Mouse (Mus musculus): ENCODE measurements around the gene Dnlz. TPM values are rescaled to one million over a fixed set of nuclear protein-coding genes. Genes with fewer than 3 reads are reported as not detected.
"Not testable (repeated sequence)": the region's sequence is repeated elsewhere in the genome, so short reads cannot be mapped to it uniquely, and the experiment has no call there.

The Dnlz gene
- polyA plus RNA-seq (2015; fragmentation: Nextera tagmentation; extraction: Ambion mirVana) = 28.3 and 32.6 TPM in 2 replicates

DNA sequence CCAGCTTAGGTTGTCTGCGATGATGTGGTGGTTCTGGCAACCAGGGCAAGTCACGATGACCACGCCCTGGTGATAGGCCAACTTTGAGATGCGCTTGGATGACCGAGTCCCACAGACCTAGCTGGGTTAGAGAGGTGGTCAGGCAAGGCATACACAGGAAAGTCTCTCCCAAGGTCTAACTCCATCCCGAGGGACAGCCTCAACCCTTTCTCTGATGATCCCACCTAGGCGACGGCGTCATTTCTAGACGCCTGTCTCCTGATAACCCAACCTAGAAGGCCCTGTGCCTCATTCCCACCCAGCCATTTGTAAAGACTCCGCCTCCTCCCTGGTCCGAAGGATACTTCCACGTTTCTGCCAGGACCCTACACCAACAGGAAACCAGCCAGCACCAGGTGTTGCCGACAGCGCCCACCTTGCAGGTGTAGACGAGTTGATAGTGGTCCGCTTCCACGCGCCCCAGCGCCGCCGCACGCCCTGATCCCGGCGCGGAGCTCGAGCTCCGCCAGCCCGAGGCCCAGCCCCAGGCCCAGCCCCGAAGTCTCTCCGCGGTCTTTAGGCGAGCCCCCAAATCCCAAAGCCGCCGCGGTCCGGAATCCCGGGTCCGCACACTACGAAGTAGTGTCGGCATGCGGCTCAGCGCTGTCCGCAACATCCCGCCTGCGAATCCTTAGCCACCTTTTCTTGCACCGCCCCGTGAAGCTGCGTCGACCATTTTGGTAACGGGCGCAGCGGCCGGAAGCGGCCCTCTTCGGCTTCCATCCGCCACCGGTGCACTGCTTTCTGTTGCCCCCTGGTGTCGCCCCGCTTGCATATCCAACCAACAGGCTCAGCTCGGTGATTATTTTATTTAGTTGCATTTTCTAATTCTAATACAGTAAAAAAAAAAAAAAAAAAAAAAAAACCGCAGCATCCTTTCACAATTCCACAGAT, at the start of gene Dnlz:
Dnlz (minus strand) TSS at position 753 of the 933 bp plus-strand sequence.
- peaks cover 24% of the 10 kb centered on the region for H3K36me3 ChIP-seq
- H3K4me3 ChIP-seq = peak within 1 kb of the TSS; percentile 78
- H3K9ac ChIP-seq = peak within 1 kb of the TSS; percentile 97
- peak within 1 kb of the TSS; percentile 85 for H3K4me2 ChIP-seq
- 3% methylated on average over 62 of the region's 62 CpGs for WGBS
- H3K27me3 ChIP-seq = no peaks in the 10 kb centered on the region
- peak; percentile 85 for ATAC-seq (ENCODE audit: low FRiP score, low read depth)
- H3K27ac ChIP-seq (replicated peaks) = peak within 1 kb of the TSS; percentile 88
- peaks cover 30% of the 10 kb centered on the region for H3K4me1 ChIP-seq (replicated peaks)
- H3K9me3 ChIP-seq = no peaks in the 10 kb centered on the region

DNA sequence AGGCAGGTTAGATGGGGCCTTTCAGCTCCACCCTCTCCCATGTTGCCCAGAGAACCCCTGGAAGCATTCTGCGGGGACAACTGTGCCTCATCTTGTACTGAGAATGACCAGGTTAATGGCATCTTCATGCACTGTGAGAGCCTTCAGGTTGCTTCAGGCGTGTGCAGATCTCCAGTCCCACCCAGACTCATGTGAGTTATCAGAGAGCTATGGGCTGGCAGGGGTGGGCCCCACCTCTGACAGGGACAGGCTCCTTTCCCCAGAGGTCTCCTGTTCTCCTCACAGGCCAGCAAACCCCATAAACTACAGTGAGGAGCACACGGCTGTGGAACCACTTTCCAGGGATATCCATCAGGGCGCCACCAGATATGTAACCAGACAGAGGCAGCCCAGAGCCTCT, 49.1 kb upstream of the Dnlz start:
- Histone ChIP-seq H3K9me3 (no peaks in the 10 kb centered on the region), H3K4me3 (no peak overlapping the region), H3K4me2 (no peak overlapping the region), H3K27ac (replicated peaks) (no peak overlapping the region), H3K36me3 (peaks cover 57% of the 10 kb centered on the region), H3K9ac (no peak overlapping the region), H3K4me1 (replicated peaks) (peaks cover 16% of the 10 kb centered on the region), H3K27me3 (no peaks in the 10 kb centered on the region)
- no peak for ATAC-seq (ENCODE audit: low FRiP score, low read depth)
- 93% methylated on average over 4 of the region's 4 CpGs for WGBS

DNA sequence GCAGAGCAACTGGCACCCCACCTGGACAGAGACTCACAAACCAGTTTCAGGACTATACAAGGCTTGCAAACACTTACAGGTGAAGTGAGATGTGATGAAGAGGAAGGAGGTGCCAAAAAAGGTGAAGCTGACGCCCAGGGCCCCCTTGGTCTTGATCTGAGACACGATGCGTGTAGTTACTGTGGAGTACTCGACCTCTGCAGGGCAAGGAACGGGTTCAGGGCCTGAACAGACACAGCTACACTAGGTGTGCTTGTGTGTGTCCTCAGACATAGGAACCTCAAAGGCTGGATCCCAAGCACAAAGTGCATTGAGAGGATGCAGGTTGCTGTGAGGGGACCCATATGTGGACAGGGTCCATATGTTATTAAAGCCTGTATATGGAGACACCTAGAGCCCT, 48.4 kb upstream of the Dnlz start:
- Histone ChIP-seq H3K36me3 (peaks cover 64% of the 10 kb centered on the region), H3K4me1 (replicated peaks) (peaks cover 8% of the 10 kb centered on the region), H3K27me3 (no peaks in the 10 kb centered on the region), H3K27ac (replicated peaks) (no peak overlapping the region), H3K9me3 (no peaks in the 10 kb centered on the region), H3K9ac (no peak overlapping the region), H3K4me2 (no peak overlapping the region), H3K4me3 (no peak overlapping the region)
- WGBS = 90% methylated on average over 5 of the region's 5 CpGs
- ATAC-seq (ENCODE audit: low FRiP score, low read depth) = no peak

DNA sequence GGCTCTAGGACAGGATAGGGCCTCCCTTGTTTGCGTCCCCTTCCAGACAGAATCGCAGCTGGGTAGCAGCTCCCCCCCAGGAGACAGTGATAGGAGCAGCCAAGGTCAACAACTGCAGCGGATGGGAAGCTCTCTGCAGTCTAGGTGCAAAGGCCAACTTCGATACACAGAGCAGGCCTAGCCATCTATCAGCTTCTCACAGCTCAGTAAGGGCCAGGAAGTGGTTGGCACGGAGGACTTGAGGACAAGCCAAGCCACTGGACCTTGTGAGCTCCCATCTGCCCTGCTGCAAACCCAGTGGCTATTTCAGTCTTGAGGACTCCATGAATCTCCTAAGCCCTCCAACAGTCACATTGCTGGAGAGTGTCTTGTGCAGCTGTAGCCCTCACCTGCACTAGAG, 47.7 kb upstream of the Dnlz start:
- ATAC-seq (ENCODE audit: low FRiP score, low read depth) = no peak
- no peak overlapping the region for H3K9ac ChIP-seq
- no peak overlapping the region for H3K4me3 ChIP-seq
- peaks cover 2% of the 10 kb centered on the region for H3K4me1 ChIP-seq (replicated peaks)
- H3K27ac ChIP-seq (replicated peaks) = no peak overlapping the region
- peaks cover 71% of the 10 kb centered on the region for H3K36me3 ChIP-seq
- no peaks in the 10 kb centered on the region for H3K9me3 ChIP-seq
- 82% methylated on average over 5 of the region's 5 CpGs for WGBS
- H3K4me2 ChIP-seq = no peak overlapping the region
- H3K27me3 ChIP-seq = no peaks in the 10 kb centered on the region

DNA sequence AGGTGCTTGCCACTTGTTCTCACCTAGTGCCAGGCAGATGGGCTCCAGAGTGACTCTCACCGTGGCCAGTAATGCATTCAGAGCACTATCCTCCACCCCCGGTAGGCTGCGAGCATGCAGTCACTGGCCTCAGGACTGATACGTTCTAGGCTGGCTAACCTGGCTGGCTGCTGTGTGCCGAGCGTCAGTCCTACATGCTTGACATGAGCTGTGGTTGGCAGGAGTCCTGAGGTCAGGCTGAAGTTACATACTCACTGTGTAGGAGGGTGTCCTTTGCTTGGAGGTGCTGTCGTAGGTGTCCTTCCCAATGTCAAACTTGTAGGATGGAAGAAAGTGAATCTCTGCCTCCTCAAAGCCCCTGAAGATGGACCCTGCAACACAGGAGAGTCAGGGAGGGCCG, 47.1 kb upstream of the Dnlz start:
- H3K27me3 ChIP-seq = no peaks in the 10 kb centered on the region
- ATAC-seq (ENCODE audit: low FRiP score, low read depth) = no peak
- 88% methylated on average over 8 of the region's 8 CpGs for WGBS

DNA sequence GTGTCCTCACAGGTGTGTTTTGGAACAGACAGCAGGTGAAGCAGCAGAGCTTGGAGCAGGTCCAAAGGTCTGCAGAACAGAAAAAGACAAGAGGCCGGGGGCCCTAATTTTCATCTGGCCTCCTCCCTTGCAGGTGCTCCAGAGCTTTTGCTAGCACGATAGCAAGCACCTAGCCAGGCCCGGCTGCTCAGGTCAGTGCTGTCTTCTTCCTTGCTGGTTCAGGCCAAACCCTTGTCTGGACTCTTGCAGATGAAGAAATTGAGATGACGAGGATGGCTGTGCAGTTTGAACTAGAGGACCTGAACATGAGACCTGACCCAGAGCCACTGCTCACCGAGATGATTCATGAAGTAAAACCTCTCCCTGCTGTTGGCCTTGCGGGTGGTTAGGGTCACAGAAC, 39.7 kb upstream of the Dnlz start:
- 96% methylated on average over 6 of the region's 6 CpGs for whole genome bisulfite sequencing

More for the DNA sequence above, 47.1 kb upstream of the Dnlz start:
- Histone ChIP-seq H3K4me2 (no peak overlapping the region), H3K4me3 (no peak overlapping the region), H3K9ac (no peak overlapping the region), H3K4me1 (replicated peaks) (no peaks in the 10 kb centered on the region), H3K27ac (replicated peaks) (no peak overlapping the region), H3K9me3 (no peaks in the 10 kb centered on the region), H3K36me3 (peaks cover 77% of the 10 kb centered on the region)

DNA sequence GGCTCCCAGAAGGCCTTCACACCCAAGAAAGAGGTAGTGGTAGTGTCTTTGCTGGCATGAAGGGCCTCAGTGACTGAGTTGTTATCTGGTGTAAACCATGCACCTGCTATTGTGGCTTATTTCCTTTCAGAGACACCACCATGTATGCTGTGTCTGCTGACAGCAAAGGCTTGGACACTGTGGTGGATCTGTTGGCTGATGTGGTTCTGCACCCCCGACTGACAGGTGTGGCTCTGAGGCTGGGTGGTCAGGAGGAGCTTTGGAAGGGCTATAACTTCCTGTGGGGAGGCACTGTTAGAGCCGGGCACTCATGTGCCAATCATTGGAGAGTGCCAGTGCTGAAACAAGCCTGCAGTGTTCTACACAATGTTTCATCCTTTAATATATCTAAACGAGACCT, 39.0 kb upstream of the Dnlz start:
- Histone ChIP-seq H3K9ac (no peak overlapping the region), H3K4me3 (peak overlapping the region; percentile 5; the same call in 1 of the 2 replicates), H3K4me1 (replicated peaks) (peaks cover 24% of the 10 kb centered on the region), H3K36me3 (peaks cover 73% of the 10 kb centered on the region), H3K4me2 (no peak overlapping the region), H3K27ac (replicated peaks) (no peak overlapping the region), H3K9me3 (no peaks in the 10 kb centered on the region), H3K27me3 (no peaks in the 10 kb centered on the region)
- 90% methylated on average over 3 of the region's 3 CpGs for WGBS
- ATAC-seq (ENCODE audit: low FRiP score, low read depth) = no peak

More for the DNA sequence above, 39.7 kb upstream of the Dnlz start:
- H3K27ac ChIP-seq (replicated peaks) = no peak overlapping the region
- H3K4me3 ChIP-seq = no peak overlapping the region
- no peak for ATAC-seq (ENCODE audit: low FRiP score, low read depth)
- H3K27me3 ChIP-seq = no peaks in the 10 kb centered on the region
- no peak overlapping the region for H3K9ac ChIP-seq
- no peaks in the 10 kb centered on the region for H3K9me3 ChIP-seq
- H3K4me1 ChIP-seq (replicated peaks) = peaks cover 24% of the 10 kb centered on the region
- peaks cover 73% of the 10 kb centered on the region for H3K36me3 ChIP-seq
- H3K4me2 ChIP-seq = no peak overlapping the region

DNA sequence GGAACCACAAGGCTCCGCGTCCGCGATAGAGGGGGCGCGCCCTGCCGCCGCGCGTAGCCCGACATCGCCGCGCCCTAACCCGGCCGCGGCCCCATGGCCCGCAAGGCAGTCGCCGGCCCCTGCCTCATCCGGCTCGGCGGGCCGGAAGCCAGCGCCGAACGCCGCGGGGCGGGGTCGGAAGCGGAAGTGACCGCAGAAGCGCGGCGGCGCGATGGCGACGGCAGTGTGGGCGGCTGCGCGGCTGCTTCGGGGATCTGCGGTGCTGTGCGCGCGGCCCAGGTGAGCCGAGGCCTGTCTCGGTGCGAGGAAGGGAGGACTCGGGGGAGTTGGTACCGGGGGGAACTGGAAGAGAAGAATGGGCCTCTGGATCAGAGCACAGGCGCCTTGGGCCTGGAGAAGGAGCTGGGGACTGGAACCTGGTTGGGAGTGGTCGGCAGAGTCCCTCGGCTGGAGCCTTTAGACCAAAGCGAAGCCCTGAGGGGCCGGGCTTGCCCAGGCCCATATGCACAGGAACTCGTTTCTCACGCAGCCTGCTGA, 37.3 kb upstream of the Dnlz start, which contains the start of the genes Entr1 and Pmpca:
Entr1 (minus strand) TSS at position 163 of the 537 bp plus-strand sequence.
Pmpca (plus strand) TSS at position 186 of the 537 bp plus-strand sequence.
- no peaks in the 10 kb centered on the region for H3K9me3 ChIP-seq
- WGBS = under 1% methylated on average over 58 of the region's 60 CpGs
- no peaks in the 10 kb centered on the region for H3K27me3 ChIP-seq
- peak within 1 kb of the TSS; percentile 75 for H3K27ac ChIP-seq (replicated peaks)
- peak within 1 kb of the TSS; percentile 98 for H3K4me2 ChIP-seq
- H3K4me3 ChIP-seq = peak within 1 kb of the TSS; percentile 81
- H3K4me1 ChIP-seq (replicated peaks) = peaks cover 24% of the 10 kb centered on the region
- peak; percentile 94 for ATAC-seq (ENCODE audit: low FRiP score, low read depth)
- peak within 1 kb of the TSS; percentile 92 for H3K9ac ChIP-seq
- H3K36me3 ChIP-seq = peaks cover 73% of the 10 kb centered on the region

DNA sequence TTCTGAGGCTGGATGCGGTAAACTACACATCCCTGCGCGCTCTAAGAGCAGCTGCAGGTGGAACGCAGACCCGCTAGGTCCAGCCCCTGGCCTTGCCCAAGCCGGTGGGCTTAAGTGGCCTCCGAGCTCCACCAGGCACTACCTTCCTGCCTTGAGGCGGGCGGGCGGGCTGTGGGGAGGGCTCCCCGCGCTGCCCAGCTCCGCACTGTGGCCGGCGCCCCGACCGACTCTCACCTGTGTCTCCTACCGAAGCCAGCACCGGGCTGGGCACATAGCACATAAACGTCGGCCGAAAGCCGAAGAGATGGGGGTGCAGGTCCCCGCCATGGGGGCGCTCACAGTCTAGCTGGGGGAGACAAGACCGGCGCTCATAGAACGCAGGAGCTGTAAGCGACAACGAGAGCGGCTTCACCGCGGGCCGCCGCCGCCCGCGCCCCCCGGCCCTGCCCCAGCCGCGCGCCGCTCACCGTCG, 36.8 kb upstream of the Dnlz start:
- Histone ChIP-seq H3K4me3 (peak overlapping the region; percentile 81), H3K27ac (replicated peaks) (peak overlapping the region; percentile 75), H3K9ac (peak overlapping the region; percentile 92), H3K4me2 (peak overlapping the region; percentile 98), H3K27me3 (no peaks in the 10 kb centered on the region), H3K4me1 (replicated peaks) (peaks cover 24% of the 10 kb centered on the region), H3K9me3 (no peaks in the 10 kb centered on the region), H3K36me3 (peaks cover 73% of the 10 kb centered on the region)
- no peak; the same call in none of the 2 replicates for ATAC-seq (ENCODE audit: low FRiP score, low read depth)
- WGBS = under 1% methylated on average over 41 of the region's 45 CpGs

DNA sequence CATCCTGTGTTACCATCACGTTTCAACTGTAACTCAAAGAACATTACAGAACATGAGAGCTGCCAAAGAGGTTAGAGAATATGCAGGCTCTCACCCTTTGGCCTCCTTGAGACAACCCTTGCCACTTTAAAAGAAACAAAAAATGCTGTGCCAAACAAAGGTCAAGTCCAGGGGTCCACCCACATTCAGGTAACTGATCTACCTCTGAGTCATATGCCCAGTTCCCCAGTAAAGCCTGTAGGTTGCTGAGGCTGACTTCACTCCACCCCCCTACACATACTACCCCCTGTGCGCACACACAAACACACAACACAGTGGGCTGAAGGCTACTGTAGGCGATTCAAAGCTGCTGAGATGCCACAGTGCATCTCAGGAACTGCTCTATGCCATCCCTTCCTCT, 35.8 kb upstream of the Dnlz start:
- Histone ChIP-seq H3K9me3 (no peaks in the 10 kb centered on the region), H3K36me3 (peaks cover 73% of the 10 kb centered on the region), H3K9ac (no peak overlapping the region), H3K4me3 (peak overlapping the region; percentile 81), H3K4me1 (replicated peaks) (peaks cover 24% of the 10 kb centered on the region), H3K4me2 (peak overlapping the region; percentile 98), H3K27ac (replicated peaks) (no peak overlapping the region), H3K27me3 (no peaks in the 10 kb centered on the region)
- 95% methylated on average over 3 of the region's 3 CpGs for WGBS
- no peak for ATAC-seq (ENCODE audit: low FRiP score, low read depth)

DNA sequence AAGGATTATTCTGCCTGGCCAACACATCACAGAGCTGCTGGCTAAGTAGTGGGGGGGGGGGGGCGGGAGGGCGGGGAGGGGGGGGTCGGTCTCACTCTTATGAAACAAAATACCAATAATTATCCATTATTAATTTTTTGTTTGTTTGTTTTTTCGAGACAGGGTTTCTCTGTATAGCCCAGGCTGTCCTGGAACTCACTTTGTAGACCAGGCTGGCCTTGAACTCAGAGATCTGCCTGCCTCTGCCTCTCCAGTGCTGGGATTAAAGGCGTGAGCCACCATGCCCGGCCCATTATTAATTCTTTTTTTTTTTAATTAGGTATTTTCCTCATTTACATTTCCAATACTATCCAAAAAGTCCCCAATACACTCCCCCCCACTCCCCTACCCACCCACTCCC, 29.0 kb upstream of the Dnlz start:
- peak overlapping the region; percentile 85 for H3K4me2 ChIP-seq
- not testable (repeated sequence) for H3K27me3 ChIP-seq; ATAC-seq (ENCODE audit: low FRiP score, low read depth); H3K9me3 ChIP-seq
- H3K4me1 ChIP-seq (replicated peaks) = peaks cover 18% of the 10 kb centered on the region
- 30% methylated on average over 6 of the region's 6 CpGs for WGBS
- peak overlapping the region; percentile 68 for H3K27ac ChIP-seq (replicated peaks)
- peak overlapping the region; percentile 67 for H3K9ac ChIP-seq
- peak overlapping the region; percentile 71 for H3K4me3 ChIP-seq
- peaks cover 56% of the 10 kb centered on the region for H3K36me3 ChIP-seq
